Mouse (Mus musculus): ENCODE results near the gene Pnliprp1. TPM values are rescaled to one million over a fixed set of nuclear protein-coding genes. Genes with fewer than 3 reads are reported as not detected.

The Pnliprp1 gene
- polyA plus RNA-seq, 1 experiment from 2014 or later, result 1,391 TPM

- Histone ChIP-seq H3K27ac (no peak overlapping the region), H3K9me3 (no peaks in the 10 kb centered on the region), H3K4me3 (replicated peaks) (no peak overlapping the region), H3K9ac (no peak overlapping the region), H3K4me1 (replicated peaks) (no peaks in the 10 kb centered on the region), H3K27me3 (replicated peaks) (no peaks in the 10 kb centered on the region), H3K36me3 (no peaks in the 10 kb centered on the region), H3K4me2 (replicated peaks) (no peak overlapping the region)
- WGBS, result 80% methylated on average over 11 of the region's 11 CpGs
- ATAC-seq, result no peak
Observed at GRCm38 (mm10) chr19:58789194-58789593, 60.5 kb downstream of the Pnliprp1 start.

Other genes starting within 250 kb of the Pnliprp1 start
- not detected in 2 replicates for gene Ccdc172, start 216.9 kb upstream of the Pnliprp1 start, polyA plus RNA-seq (2015; fragmentation: Nextera tagmentation; extraction: Ambion mirVana)
- gene Pnlip, start 76.4 kb upstream of the Pnliprp1 start, polyA plus RNA-seq (2015; fragmentation: Nextera tagmentation; extraction: Ambion mirVana), result 0.21 and 0.43 TPM in 2 replicates
- gene Pnliprp2, start 30.8 kb downstream of the Pnliprp1 start, polyA plus RNA-seq (2015; fragmentation: Nextera tagmentation; extraction: Ambion mirVana), result 5.4 and 15.2 TPM in 2 replicates
- gene 1700019N19Rik, start 65.6 kb downstream of the Pnliprp1 start, polyA plus RNA-seq (2015; fragmentation: Nextera tagmentation; extraction: Ambion mirVana), result not detected in 2 replicates
- 0.24 and 0.40 TPM in 2 replicates for gene Eno4, start 214.5 kb downstream of the Pnliprp1 start, polyA plus RNA-seq (2015; fragmentation: Nextera tagmentation; extraction: Ambion mirVana)
- 4.9 and 5.6 TPM in 2 replicates for gene Hspa12a, start 214.8 kb downstream of the Pnliprp1 start, polyA plus RNA-seq (2015; fragmentation: Nextera tagmentation; extraction: Ambion mirVana)